Mouse (Mus musculus): ENCODE data around the gene Dusp8. TPM values are rescaled to one million over a fixed set of nuclear protein-coding genes. Genes with fewer than 3 reads are reported as not detected.
"Not testable (repeated sequence)": the region's sequence is repeated elsewhere in the genome, so short reads cannot be mapped to it uniquely, and the experiment has no call there.

The Dusp8 gene
- total RNA-seq (2017), result 0.29 to 1.4 TPM in 2 of 3 replicates, not detected in the other

DNA sequence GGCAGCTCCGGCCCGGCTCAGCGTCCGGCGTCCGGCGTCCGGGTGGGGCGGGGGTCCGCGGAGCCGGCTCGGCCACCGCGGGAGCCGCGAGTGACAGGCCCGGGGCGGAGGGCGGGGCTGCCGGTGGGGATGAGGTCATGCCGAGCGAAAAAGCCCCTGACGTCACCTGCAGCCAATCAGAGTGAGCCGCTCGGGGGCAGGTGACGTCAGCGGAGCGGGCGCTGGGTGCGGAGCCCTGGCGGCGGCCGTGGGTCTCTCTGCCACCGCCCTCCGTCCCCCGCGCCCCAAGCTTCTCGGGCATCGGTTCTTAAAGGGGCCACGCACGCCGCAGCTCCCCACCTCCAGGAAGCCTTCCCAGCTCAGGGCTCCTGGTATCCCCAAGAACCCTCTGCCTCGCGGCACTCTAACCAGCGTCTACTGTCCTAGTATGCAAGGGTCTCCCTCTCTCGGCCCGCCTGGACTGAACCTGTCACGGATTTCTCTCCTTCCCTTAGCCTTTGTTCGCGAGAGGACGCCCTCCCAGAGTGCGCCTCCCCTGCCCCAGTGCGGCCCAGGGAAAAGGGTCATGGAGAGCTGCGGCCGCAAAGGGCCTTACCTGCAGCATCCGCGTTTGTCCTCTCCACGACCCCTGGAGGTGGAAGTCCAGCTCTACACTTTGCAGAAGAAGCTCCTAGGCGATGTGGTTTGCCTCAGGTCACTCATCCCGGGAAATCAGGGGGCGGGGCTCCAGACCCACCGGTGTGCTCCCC is at the start of gene Dusp8:
Gene Dusp8, minus strand, starts transcription at position 661 of the 749 bp plus-strand sequence.
- ATAC-seq (replicated peaks; ENCODE audit: insufficient number of reproducible peaks, low FRiP score, low TSS enrichment, poor library complexity, severe bottlenecking), result peak; percentile 55; the same call in 1 of the 2 replicates

GRCm38 (mm10) chr7:142144507-142144906 is 48.9 kb upstream of the Dusp8 start, which contains the start of gene Gm45337:
Gene Gm45337 (minus strand): TSS chr7:142144607.
- no peak for ATAC-seq (replicated peaks; ENCODE audit: insufficient number of reproducible peaks, low FRiP score, low TSS enrichment, poor library complexity, severe bottlenecking)

DNA sequence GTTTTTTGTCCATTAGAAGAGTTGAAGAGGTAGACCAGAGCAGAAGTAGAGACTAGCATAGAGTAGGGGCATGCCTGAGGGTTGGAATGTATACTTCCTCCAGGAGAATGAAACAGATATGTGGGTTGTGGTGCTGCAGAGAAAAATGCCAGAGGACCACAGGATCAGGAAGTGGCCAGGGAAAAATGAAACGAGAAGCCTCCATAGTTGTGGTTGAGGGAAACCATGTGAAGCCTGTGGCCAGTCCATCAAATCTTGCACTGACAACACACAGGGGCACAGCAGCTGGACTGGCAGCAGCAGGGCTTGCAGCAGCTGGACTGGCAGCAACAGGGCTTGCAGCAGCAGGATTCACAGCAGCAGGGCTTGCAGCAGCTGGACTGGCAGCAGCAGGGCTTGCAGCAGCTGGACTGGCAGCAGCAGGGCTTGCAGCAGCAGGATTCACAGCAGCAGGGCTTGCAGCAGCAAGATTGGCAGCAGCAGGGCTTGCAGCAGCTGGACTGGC is 47.9 kb upstream of the Dusp8 start:
- not testable (repeated sequence) for ATAC-seq (replicated peaks; ENCODE audit: insufficient number of reproducible peaks, low FRiP score, low TSS enrichment, poor library complexity, severe bottlenecking)

GRCm38 (mm10) chr7:142140696-142141095 is 45.1 kb upstream of the Dusp8 start:
- no peak for ATAC-seq (replicated peaks; ENCODE audit: insufficient number of reproducible peaks, low FRiP score, low TSS enrichment, poor library complexity, severe bottlenecking)

GRCm38 (mm10) chr7:142135934-142136333 is 40.3 kb upstream of the Dusp8 start, which contains the start of gene Gm39115:
Gene Gm39115 (minus strand): TSS chr7:142136034.
- not testable (repeated sequence) for ATAC-seq (replicated peaks; ENCODE audit: insufficient number of reproducible peaks, low FRiP score, low TSS enrichment, poor library complexity, severe bottlenecking)

DNA sequence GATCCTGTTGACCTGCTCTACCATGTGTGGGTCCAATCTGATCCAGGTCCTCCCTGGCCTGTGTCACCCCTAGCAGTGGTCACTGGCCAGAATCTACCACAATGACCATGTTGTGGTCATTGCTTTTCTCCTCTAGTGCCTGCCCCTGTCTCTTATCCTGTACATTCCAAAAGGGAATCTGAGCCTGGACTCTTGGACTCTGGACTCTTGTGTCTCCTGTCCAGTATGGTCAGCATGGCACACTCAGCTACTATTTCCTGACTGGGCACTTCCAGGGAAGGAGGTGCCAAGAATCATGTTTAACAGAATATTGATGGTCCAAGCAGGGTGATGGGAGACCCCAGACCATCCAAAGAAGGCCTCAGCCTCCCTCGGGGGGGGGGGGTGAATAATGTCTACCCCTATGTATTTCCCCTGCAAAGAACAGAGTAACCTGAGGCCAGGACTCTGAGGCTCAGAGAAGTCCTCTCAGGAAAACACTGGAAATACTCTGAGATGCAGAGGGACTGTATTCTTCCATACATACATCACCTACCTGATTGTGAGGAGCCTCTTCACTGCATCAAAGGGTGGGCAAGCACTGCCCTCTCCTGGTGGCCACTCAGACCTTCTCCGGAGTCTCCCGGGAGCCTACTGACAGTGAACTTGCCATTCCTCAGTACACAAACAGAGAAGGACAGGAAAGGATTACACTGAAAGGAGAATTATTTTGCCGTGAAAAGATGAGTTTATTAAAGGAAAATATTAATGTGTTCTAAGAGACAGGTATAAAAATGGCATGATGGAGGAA is 38.8 kb upstream of the Dusp8 start:
- ATAC-seq (replicated peaks; ENCODE audit: insufficient number of reproducible peaks, low FRiP score, low TSS enrichment, poor library complexity, severe bottlenecking), result no peak

DNA sequence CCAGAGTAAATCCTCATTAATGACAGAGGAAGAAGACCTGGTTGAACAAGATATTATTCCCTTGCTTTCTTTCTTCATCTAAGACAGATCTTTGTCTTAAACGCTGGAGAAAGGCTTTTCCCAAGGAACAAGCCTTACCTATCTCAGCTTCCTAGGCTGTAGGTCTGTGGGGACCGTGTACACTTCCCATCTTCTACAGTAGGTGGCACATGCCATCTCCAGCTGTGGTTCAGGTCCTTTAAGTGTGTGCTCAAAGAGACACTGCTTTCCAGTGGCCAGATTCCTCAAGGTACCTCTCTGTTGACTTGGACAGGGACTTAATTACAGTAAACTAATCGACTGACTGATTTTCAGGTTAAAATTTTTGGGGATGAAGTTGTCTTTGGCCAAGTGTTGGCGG is 33.2 kb upstream of the Dusp8 start:
- ATAC-seq (replicated peaks; ENCODE audit: insufficient number of reproducible peaks, low FRiP score, low TSS enrichment, poor library complexity, severe bottlenecking), result no peak

GRCm38 (mm10) chr7:142120629-142121028 is 25.0 kb upstream of the Dusp8 start, which contains the start of gene Gm45618:
Gene Gm45618 (minus strand): TSS chr7:142120729.
- ATAC-seq (replicated peaks; ENCODE audit: insufficient number of reproducible peaks, low FRiP score, low TSS enrichment, poor library complexity, severe bottlenecking), result not testable (repeated sequence)

- no peak for ATAC-seq (replicated peaks; ENCODE audit: insufficient number of reproducible peaks, low FRiP score, low TSS enrichment, poor library complexity, severe bottlenecking)
Observed at GRCm38 (mm10) chr7:142119632-142120031, 24.0 kb upstream of the Dusp8 start.

- ATAC-seq (replicated peaks; ENCODE audit: insufficient number of reproducible peaks, low FRiP score, low TSS enrichment, poor library complexity, severe bottlenecking), result no peak
Observed at GRCm38 (mm10) chr7:142104747-142105146, 9.1 kb upstream of the Dusp8 start.

DNA sequence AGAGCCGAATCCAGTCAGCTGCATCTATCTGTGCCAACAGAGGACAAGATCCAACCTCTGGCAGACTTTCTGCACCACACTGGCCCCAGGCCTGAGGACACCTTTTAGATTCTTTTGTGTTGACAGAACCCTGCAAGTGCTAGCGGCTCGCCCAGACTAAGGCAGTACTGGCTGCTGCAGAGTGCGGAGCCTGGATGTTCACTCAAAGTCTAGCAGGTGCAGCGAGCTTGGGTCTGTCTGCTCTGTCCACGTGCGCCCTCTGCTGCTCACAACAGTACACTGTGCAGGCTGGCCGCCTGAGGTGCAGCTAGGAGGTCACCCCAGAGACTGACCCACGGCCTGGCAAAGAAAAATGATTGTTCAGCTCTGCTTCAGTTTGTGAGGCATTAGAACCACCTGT is 2.1 kb upstream of the Dusp8 start:
- ATAC-seq (replicated peaks; ENCODE audit: insufficient number of reproducible peaks, low FRiP score, low TSS enrichment, poor library complexity, severe bottlenecking), result peak; percentile 62; the same call in 1 of the 2 replicates

DNA sequence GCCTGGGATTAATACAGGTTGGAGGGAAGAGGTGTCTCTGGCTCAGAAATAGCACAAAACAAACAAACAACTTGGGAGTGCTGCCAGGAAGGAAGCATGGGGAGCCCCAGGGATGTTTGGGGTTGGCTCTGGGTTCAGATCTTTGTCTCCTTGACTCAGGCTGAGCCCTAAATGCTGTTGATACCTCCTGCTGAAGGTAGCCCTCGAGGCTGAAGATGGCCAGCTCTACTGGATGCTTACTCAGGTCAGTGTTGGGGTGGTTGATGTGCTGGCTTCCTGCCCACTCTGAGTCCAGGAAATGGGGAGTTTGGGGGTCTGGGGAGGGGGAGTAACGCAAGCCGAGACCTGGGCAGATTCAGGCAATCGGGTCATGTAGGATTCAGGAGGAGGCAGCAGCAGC is 1.1 kb upstream of the Dusp8 start:
- no peak for ATAC-seq (replicated peaks; ENCODE audit: insufficient number of reproducible peaks, low FRiP score, low TSS enrichment, poor library complexity, severe bottlenecking)

DNA sequence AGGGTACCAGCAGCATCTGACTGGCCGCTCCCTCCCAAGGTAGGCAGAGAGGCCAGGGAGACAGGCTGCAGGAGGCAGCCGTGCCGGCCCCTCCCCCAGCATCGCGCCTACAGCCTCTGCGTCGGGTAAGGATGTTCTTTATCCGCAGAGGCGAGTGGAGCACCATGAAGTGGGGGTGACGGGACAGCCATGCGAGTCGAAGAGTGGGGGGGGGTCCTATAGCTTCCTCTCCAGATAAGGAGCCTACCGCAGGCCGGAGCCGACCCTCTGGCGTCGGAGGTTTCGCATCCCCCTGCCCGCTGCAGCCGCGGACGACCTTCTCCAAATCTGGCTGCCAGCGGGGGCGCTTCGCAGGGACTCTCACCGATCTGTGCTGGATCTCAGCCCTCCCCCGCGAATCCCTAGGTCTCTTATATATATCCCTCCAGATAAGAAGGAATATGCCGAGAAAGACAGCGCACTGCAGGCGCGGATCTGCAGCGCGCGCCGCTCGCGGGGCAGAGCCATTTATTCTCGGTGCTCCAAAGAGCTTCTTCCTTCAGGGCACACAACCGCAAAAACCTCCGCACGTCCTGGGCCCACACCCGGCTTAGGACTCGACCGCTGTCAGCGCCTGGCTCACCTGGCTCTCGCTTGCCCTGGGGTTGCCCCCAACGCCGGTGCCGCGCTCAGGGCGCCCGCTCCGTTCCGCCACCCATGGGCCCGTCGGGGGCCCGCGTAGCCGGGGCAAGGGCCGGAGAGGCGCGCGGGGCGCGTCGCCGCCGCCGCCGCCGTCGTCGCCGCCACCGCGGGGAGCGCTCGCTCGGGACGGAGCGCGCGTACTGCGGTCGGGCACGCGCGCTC is 1.1 kb downstream of the Dusp8 start:
- ATAC-seq (replicated peaks; ENCODE audit: insufficient number of reproducible peaks, low FRiP score, low TSS enrichment, poor library complexity, severe bottlenecking), result no peak

DNA sequence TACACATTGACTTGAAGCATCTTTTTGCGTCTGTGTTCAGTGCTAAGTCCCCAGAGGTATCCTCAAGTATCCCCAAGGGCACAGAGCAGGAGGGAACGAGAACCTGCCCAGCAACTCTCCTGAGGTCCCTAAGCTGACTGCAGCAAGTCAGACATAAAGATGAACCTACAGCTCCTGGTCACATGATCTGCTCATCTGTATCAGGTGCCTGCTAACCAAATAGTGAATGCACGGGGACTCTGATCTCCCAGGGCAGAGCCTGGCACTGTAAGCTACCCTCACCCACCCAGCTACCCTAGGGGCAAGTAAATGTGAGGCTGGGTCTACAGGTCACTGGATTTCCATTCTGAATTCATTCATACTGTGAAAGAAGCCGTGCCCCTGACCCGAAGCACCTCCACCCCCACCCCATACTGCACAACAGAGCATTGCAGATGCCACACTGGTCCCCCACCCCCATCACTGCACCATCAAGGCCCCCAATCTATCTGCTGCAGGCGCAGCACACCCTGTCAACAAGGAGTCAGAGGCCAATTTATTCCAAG is 1.9 kb downstream of the Dusp8 start:
- no peak for ATAC-seq (replicated peaks; ENCODE audit: insufficient number of reproducible peaks, low FRiP score, low TSS enrichment, poor library complexity, severe bottlenecking)

DNA sequence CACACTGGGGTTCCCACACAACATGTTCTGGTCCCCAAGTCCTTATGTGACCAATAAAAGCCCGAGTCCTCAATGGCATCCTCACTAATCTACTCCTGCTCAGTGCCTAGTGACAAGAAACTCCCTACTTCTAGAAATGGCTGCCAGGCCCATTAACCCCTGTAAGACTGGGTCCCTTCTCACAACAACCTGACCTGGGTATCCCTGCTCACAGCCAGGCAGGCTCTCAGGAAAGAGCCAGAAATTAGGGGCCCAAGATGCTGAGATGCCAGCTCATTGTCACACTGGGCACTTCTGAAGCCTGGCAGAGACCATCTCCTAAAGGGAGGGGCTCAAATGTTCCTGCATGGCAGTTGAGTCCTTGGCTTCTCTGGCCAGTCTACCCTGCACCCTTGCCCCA is 2.7 kb downstream of the Dusp8 start:
- no peak for ATAC-seq (replicated peaks; ENCODE audit: insufficient number of reproducible peaks, low FRiP score, low TSS enrichment, poor library complexity, severe bottlenecking)

DNA sequence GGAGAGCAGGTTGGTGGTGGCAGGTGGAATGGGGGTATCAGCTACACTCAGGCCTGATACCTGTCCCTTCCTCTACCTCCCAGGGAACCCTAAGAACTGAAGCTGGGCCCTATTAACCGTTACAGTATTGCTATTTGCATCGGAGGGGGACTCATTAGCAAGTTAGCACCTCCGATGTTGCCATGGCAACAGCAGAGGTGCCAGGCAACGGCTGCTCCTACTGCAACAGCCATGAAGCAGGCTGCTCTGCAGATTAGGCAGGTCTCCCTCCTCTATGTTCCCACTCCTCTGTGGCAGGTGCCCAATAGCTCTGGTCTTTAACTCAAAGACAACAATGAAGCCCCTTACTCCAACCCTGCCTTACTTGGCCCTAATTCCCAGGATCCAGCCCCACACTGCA is 3.8 kb downstream of the Dusp8 start:
- ATAC-seq (replicated peaks; ENCODE audit: insufficient number of reproducible peaks, low FRiP score, low TSS enrichment, poor library complexity, severe bottlenecking), result no peak

DNA sequence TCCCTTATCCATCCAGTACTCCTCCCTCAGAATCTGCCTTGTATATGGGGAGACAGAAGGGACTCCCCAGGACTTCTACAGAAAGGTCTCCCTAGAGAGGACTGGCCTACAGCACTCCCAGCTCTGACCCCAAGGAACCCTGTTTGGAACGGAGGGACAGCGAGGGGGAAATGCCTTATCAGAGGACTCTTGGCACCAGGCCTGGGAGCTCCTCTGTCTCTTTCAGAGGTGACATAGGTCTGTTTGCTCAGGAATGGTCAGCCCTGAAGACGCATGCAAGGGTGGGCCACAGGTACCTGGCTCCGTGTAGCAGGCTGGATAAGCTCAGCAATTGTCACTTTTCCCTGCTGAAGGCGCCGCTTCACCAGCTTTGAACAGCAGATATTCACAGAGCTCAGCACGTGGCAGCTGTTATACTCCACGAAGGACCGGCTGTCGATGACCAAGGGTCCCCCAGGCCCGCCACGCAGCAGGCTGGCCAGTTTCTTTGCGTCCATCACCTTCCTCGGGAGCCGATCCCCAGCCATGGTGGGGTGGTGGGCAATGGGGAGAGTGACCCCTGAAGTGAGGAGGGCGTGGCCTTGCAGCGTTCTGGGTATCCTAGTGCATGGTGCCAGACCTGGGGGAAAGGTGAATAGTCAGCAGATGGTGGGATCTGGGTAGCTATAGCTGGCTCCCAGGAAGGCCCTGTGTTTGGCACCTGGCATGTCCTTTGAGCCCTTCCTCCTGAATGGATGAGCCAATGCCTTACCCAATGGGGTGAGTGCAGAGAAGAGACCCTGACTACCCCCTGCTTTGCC is 5.8 kb downstream of the Dusp8 start:
- no peak for ATAC-seq (replicated peaks; ENCODE audit: insufficient number of reproducible peaks, low FRiP score, low TSS enrichment, poor library complexity, severe bottlenecking)

DNA sequence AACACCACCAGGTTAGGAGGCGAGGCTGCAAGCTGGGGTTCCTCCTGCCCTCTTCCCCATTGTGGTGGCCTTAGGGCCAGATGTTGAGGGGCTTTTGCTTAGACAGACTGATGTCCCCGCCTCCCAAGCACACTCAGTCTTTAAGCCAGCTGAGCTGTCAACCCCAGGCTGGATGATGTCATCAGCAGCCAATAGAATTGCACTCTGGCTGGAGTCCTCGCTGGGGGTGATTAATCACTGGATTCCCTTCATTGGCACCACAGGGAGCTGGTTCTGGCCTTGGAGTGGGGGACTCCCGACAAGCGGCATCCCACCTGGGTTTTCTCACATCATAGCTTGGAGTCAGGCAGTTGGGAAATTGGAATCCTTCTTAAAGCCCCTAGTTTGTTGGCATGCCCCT is 6.8 kb downstream of the Dusp8 start:
- no peak for ATAC-seq (replicated peaks; ENCODE audit: insufficient number of reproducible peaks, low FRiP score, low TSS enrichment, poor library complexity, severe bottlenecking)

All from monocyte, adult 5-6 weeks (primary cell).